Mouse (Mus musculus) lung, adult 2 months (tissue): ENCODE results near the gene 1500009C09Rik. TPM values are rescaled to one million over a fixed set of nuclear protein-coding genes. Genes with fewer than 3 reads are reported as not detected.

ENCODE experiments used
- DNase-seq: peaks from one replicate; pipeline ENCODE4 v3.0.0; 2022
- H3K4me1 ChIP-seq: fragments of 200-500 bp; 2 replicates; pipeline ENCODE4 v1.6.1; 2011; ENCODE audit warnings: low read length; ENCODE audit not compliant: control insufficient read depth, insufficient read depth
- H3K4me3 ChIP-seq: fragments of 200-500 bp; replicated peaks from 2 replicates; pipeline ENCODE3; 2011; ENCODE audit warnings: low read depth, mild to moderate bottlenecking, control low read depth, low read length; ENCODE audit errors: extremely low read depth
- CTCF ChIP-seq: fragments of 200-500 bp; IDR thresholded peaks from 2 replicates; pipeline ENCODE4 v1.5.1; 2011; ENCODE audit warnings: mild to moderate bottlenecking, low read length, control low read depth; ENCODE audit not compliant: insufficient read depth
- POLR2A ChIP-seq: fragments of 200-500 bp; IDR thresholded peaks from 2 replicates; pipeline ENCODE4 v1.6.1; 2011; ENCODE audit warnings: low read depth, mild to moderate bottlenecking, control low read depth, low read length, borderline replicate concordance; ENCODE audit errors: extremely low read depth
- WGBS: fragments of 180-500 bp; shearing (Covaris S2); methylation state at CpG from one replicate; pipeline ENCODE4 v1.1.7; 2018; 5-methylcytosine and 5-hydroxymethylcytosine counted together
- polyA plus RNA-seq: library from polyadenylated mRNA; depleted of rRNA; stranded (reverse); fragments of >200 nt; gene quantifications from 2 replicates; pipeline ENCODE4 v1.2.3, GENCODE M21; 2012; rRNA removed

The 1500009C09Rik gene
- not detected in 2 replicates for polyA plus RNA-seq

- DNase-seq: no peak
- TF ChIP-seq CTCF: no peak
- TF ChIP-seq POLR2A: no peak
- 75% methylated on average over 6 of the region's 6 CpGs for whole genome bisulfite sequencing
- H3K4me3 ChIP-seq: no peak within 1 kb of the TSS
- no peaks in the 10 kb centered on the region for H3K4me1 ChIP-seq
Observed at GRCm38 (mm10) chr15:82252097-82252496, at the start of gene 1500009C09Rik. Gene 1500009C09Rik (plus strand): TSS chr15:82252397.

GRCm38 (mm10) chr15:82203090-82203489 lies 49.1 kb upstream of the 1500009C09Rik start:
- Histone ChIP-seq H3K4me3 (no peak overlapping the region), H3K4me1 (no peaks in the 10 kb centered on the region)
- 93% methylated on average over 10 of the region's 10 CpGs for WGBS
- DNase-seq: no peak
- TF ChIP-seq POLR2A: no peak
- TF ChIP-seq CTCF: no peak

- Histone ChIP-seq H3K4me1 (no peaks in the 10 kb centered on the region), H3K4me3 (no peak overlapping the region)
- no peak for TF ChIP-seq CTCF
- TF ChIP-seq POLR2A: no peak
- DNase-seq: no peak
- WGBS: 85% methylated on average over 20 of the region's 20 CpGs
Observed at GRCm38 (mm10) chr15:82203611-82204351, 48.4 kb upstream of the 1500009C09Rik start.

- TF ChIP-seq CTCF (no peak), POLR2A (no peak)
- 69% methylated on average over 10 of the region's 10 CpGs for WGBS
- DNase-seq: no peak
- H3K4me1 ChIP-seq: no peaks in the 10 kb centered on the region
- no peak overlapping the region for H3K4me3 ChIP-seq
Observed at GRCm38 (mm10) chr15:82204680-82205371, 47.4 kb upstream of the 1500009C09Rik start.

- Histone ChIP-seq H3K4me3 (no peak overlapping the region), H3K4me1 (no peaks in the 10 kb centered on the region)
- TF ChIP-seq CTCF (no peak), POLR2A (no peak)
- DNase-seq: no peak
- WGBS: 51% methylated on average over 9 of the region's 9 CpGs
Observed at GRCm38 (mm10) chr15:82206365-82207104, 45.7 kb upstream of the 1500009C09Rik start.

- WGBS: 38% methylated on average over 34 of the region's 34 CpGs
- DNase-seq: no peak
- Histone ChIP-seq H3K4me1 (no peaks in the 10 kb centered on the region), H3K4me3 (no peak overlapping the region)
- TF ChIP-seq CTCF (no peak), POLR2A (no peak)
Observed at GRCm38 (mm10) chr15:82207105-82207459, 45.1 kb upstream of the 1500009C09Rik start.

GRCm38 (mm10) chr15:82207504-82208219 lies 44.5 kb upstream of the 1500009C09Rik start:
- no peak overlapping the region for H3K4me3 ChIP-seq
- H3K4me1 ChIP-seq: no peaks in the 10 kb centered on the region
- TF ChIP-seq POLR2A (no peak), CTCF (no peak)
- no peak for DNase-seq
- 42% methylated on average over 30 of the region's 30 CpGs for whole genome bisulfite sequencing

GRCm38 (mm10) chr15:82208307-82208706 lies 43.9 kb upstream of the 1500009C09Rik start:
- Histone ChIP-seq H3K4me3 (no peak overlapping the region), H3K4me1 (no peaks in the 10 kb centered on the region)
- no peak for TF ChIP-seq CTCF
- TF ChIP-seq POLR2A: no peak
- WGBS: 82% methylated on average over 8 of the region's 8 CpGs
- no peak for DNase-seq
